Mouse (Mus musculus) brain, embryonic 14.5 days (tissue): ENCODE data around the gene Runx2.

Source experiments
- CTCF ChIP-seq: fragments of 200-500 bp; IDR thresholded peaks from 2 replicates; pipeline ENCODE4 v1.5.1; 2012; ENCODE audit warnings: inconsistent platforms, mild to moderate bottlenecking, moderate library complexity, borderline replicate concordance; ENCODE audit not compliant: insufficient read depth, insufficient read length; ENCODE audit errors: extremely low read depth
- POLR2A ChIP-seq: fragments of 200-500 bp; IDR thresholded peaks from 2 replicates; pipeline ENCODE4 v1.6.1; 2012; ENCODE audit warnings: mild to moderate bottlenecking, inconsistent platforms, borderline replicate concordance; ENCODE audit not compliant: poor library complexity, insufficient read depth, insufficient read length, severe bottlenecking; ENCODE audit errors: extremely low read depth

DNA sequence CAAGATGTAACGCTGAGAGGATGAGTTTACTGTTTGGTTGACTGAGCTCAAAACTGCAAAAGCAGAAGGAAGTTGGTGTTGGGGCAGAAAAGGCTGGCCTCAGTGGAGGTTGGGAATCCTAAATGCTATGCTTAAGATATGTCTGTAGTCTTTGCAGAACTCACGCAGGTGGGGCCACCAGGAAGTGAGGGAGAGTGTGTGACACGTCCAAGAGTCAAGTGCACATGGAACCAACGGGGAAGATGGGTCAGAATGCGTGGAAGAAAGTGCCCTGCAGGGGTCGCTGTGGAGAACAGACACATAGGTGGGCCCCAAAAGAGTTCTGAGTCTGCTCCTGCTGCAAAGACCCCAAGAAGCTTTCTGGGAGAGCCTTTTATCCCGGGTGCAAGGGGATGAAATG, 141.8 kb downstream of the Runx2 start:
- TF ChIP-seq CTCF (peak; percentile 31; the same call in 1 of the 2 replicates), POLR2A (no peak)
